Mouse (Mus musculus): ENCODE data around the gene Sec23a. TPM values are rescaled to one million over a fixed set of nuclear protein-coding genes. Genes with fewer than 3 reads are reported as not detected.

Gene Sec23a
- total and polyA plus RNA-seq, 3 experiments = 12.3 to 24.7 (median 18.0) TPM

GRCm38 (mm10) chr12:59019891-59020290, 8.1 kb upstream of the Sec23a start:
- DNase-seq (ENCODE audit: extremely low read depth) = no peak
- Histone ChIP-seq H3K4me3 (replicated peaks in 1 of 3; ENCODE audit: low read depth in 2 of 3, low read length in 2 of 3, poor library complexity in 1 of 3) (no peak overlapping the region), H3K4me2 (ENCODE audit: insufficient read depth, low read depth, poor library complexity, severe bottlenecking) (no peak overlapping the region), H3K4me1 (ENCODE audit: control insufficient read depth in 1 of 2, insufficient read depth in 2 of 2) (peaks cover 0 to 1% of the 10 kb centered on the region in 2 experiments; a peak in 2 of 4 replicates), H3K27ac (ENCODE audit: insufficient read depth, low read depth) (no peak overlapping the region), H3K9me3 (replicated peaks; ENCODE audit: low read length) (no peaks in the 10 kb centered on the region), H3K36me3 (replicated peaks in 1 of 2; ENCODE audit: control insufficient read depth in 1 of 2, insufficient read depth in 1 of 2, low read length in 1 of 2) (peaks cover 31 to 78% of the 10 kb centered on the region in 2 experiments), H3K9ac (ENCODE audit: insufficient read depth, low read depth) (no peak overlapping the region), H3K27me3 (replicated peaks) (no peaks in the 10 kb centered on the region), H3K79me2 (replicated peaks; ENCODE audit: control insufficient read depth, extremely low read depth, insufficient read depth, poor library complexity, severe bottlenecking) (peaks cover 3% of the 10 kb centered on the region; the same call in 1 of the 2 replicates)
- in situ Hi-C loops (cut with MboI; ENCODE audit: low pct_ligation_motif_present, low pct_unique_long_range_greater_than_20kb, low sequenced_read_pairs) = no loop called here
- TF ChIP-seq ZMIZ1 (IDR thresholded peaks at IDR 0.05; ENCODE audit: low read depth, low read length) (no peak), MXI1 (IDR thresholded peaks at IDR 0.05; ENCODE audit: low read depth, low read length) (no peak), MAZ (IDR thresholded peaks at IDR 0.05; ENCODE audit: low read depth, low read length) (no peak), SMC3 (IDR thresholded peaks at IDR 0.05; ENCODE audit: low read depth, low read length) (no peak)
- dilution Hi-C loops (cut with MboI; ENCODE audit: extremely low pct_ligation_motif_present, extremely low pct_unique_long_range_greater_than_20kb, low sequenced_read_pairs) = no loop called here

- Histone ChIP-seq H3K4me3 (replicated peaks in 1 of 3; ENCODE audit: low read depth in 2 of 3, low read length in 2 of 3, poor library complexity in 1 of 3) (no peak overlapping the region), H3K79me2 (replicated peaks; ENCODE audit: control insufficient read depth, extremely low read depth, insufficient read depth, poor library complexity, severe bottlenecking) (peaks cover 12% of the 10 kb centered on the region; the same call in 1 of the 2 replicates), H3K9ac (ENCODE audit: insufficient read depth, low read depth) (no peak overlapping the region), H3K27ac (ENCODE audit: insufficient read depth, low read depth) (no peak overlapping the region), H3K4me2 (ENCODE audit: insufficient read depth, low read depth, poor library complexity, severe bottlenecking) (no peak overlapping the region), H3K27me3 (replicated peaks) (no peaks in the 10 kb centered on the region), H3K4me1 (ENCODE audit: control insufficient read depth in 1 of 2, insufficient read depth in 2 of 2) (peaks cover 0 to 6% of the 10 kb centered on the region in 2 experiments; a peak in 2 of 4 replicates), H3K36me3 (replicated peaks in 1 of 2; ENCODE audit: control insufficient read depth in 1 of 2, insufficient read depth in 1 of 2, low read length in 1 of 2) (peaks cover 25 to 64% of the 10 kb centered on the region in 2 experiments), H3K9me3 (replicated peaks; ENCODE audit: low read length) (no peaks in the 10 kb centered on the region)
- TF ChIP-seq MYC (IDR thresholded peaks at IDR 0.05; ENCODE audit: low read depth, low read length) (no peak), SMC3 (IDR thresholded peaks at IDR 0.05; ENCODE audit: low read depth, low read length) (no peak), HCFC1 (IDR thresholded peaks at IDR 0.05; ENCODE audit: low read depth, low read length) (no peak), ZKSCAN1 (IDR thresholded peaks at IDR 0.05; ENCODE audit: borderline replicate concordance, low read depth, low read length) (no peak), TCF12 (IDR thresholded peaks at IDR 0.05; ENCODE audit: low read depth, low read length) (no peak), EP300 (IDR thresholded peaks at IDR 0.05; ENCODE audit: low read length) (no peak), USF1 (IDR thresholded peaks at IDR 0.05; ENCODE audit: low read depth, low read length) (no peak), PAX5 (IDR thresholded peaks at IDR 0.05; ENCODE audit: low read length) (no peak), MXI1 (IDR thresholded peaks at IDR 0.05; ENCODE audit: low read depth, low read length) (no peak), USF2 (conservative IDR thresholded peaks at IDR 0.05; ENCODE audit: low read depth, low read length) (no peak), MAX (IDR thresholded peaks at IDR 0.05; ENCODE audit: low read length) (no peak), ETS1 (conservative IDR thresholded peaks at IDR 0.05; ENCODE audit: low read depth, low read length) (no peak), ELF1 (IDR thresholded peaks at IDR 0.05; ENCODE audit: low read depth, low read length) (no peak), POLR2AphosphoS2 (IDR thresholded peaks at IDR 0.05; ENCODE audit: low read depth, low read length) (no peak)
- in situ Hi-C loops (cut with MboI; ENCODE audit: low pct_ligation_motif_present, low pct_unique_long_range_greater_than_20kb, low sequenced_read_pairs) = no loop called here
- no peak for DNase-seq (ENCODE audit: extremely low read depth)
- dilution Hi-C loops (cut with MboI; ENCODE audit: extremely low pct_ligation_motif_present, extremely low pct_unique_long_range_greater_than_20kb, low sequenced_read_pairs) = no loop called here
These were observed 6.2 kb upstream of the Sec23a start for GRCm38 (mm10) chr12:59017970-59018369.

Measured in CH12.LX (cell line).